Mouse (Mus musculus): ENCODE measurements at regions not wholly inside any gene's neighbourhood (a gene's known extent, or its start where the extent isn't known, plus 50 kb on each side); places are given as distances from the start of the nearest gene placed in this dataset.

GRCm38 (mm10) chr17:62369100-62369499 is 512.0 kb downstream of the Efna5 start:
- Histone ChIP-seq H3K9me3 (replicated peaks; ENCODE audit: control insufficient read depth, low read length, poor library complexity, severe bottlenecking) (no peaks in the 10 kb centered on the region), H3K9ac (ENCODE audit: low read depth, low read length) (no peak overlapping the region), H3K4me2 (ENCODE audit: low read length) (no peak overlapping the region), H3K4me1 (ENCODE audit: control insufficient read depth, insufficient read depth, low read length) (no peaks in the 10 kb centered on the region), H3K27me3 (ENCODE audit: control insufficient read depth, insufficient read depth, low read depth, low read length) (no peaks in the 10 kb centered on the region), H3K36me3 (ENCODE audit: control insufficient read depth, insufficient read depth, low read length) (no peaks in the 10 kb centered on the region), H3K27ac (ENCODE audit: low read length) (no peak overlapping the region), H3K4me3 (ENCODE audit: low read depth, low read length) (no peak overlapping the region)
- WGBS, result 86% methylated on average over 3 of the region's 3 CpGs
- ATAC-seq, result no peak

DNA sequence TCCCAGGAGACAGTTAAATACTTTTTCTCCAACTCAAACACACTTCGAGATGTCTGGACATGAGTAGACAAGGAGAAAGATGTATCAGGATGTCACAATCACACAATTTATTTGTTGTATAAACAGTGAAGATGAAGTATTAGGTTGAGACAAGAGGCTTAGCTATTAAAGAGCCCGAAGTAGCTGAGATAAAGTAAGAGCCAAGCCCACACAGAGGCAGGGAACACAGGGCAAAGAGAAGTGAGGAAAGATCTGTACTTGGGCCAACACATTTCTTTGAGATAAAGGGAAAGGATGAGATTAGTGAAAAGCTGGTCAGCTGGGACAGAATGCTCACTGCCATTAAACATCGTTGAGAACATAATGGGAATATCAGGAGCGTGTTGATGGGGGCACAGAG is 513.2 kb downstream of the Efna5 start:
- Histone ChIP-seq H3K27me3 (ENCODE audit: control insufficient read depth, insufficient read depth, low read depth, low read length) (no peaks in the 10 kb centered on the region), H3K9me3 (replicated peaks; ENCODE audit: control insufficient read depth, low read length, poor library complexity, severe bottlenecking) (no peaks in the 10 kb centered on the region), H3K4me1 (ENCODE audit: control insufficient read depth, insufficient read depth, low read length) (no peaks in the 10 kb centered on the region), H3K36me3 (ENCODE audit: control insufficient read depth, insufficient read depth, low read length) (no peaks in the 10 kb centered on the region), H3K4me2 (ENCODE audit: low read length) (no peak overlapping the region), H3K9ac (ENCODE audit: low read depth, low read length) (no peak overlapping the region), H3K27ac (ENCODE audit: low read length) (no peak overlapping the region), H3K4me3 (ENCODE audit: low read depth, low read length) (no peak overlapping the region)
- WGBS, result 74% methylated on average over 4 of the region's 4 CpGs
- no peak for ATAC-seq

DNA sequence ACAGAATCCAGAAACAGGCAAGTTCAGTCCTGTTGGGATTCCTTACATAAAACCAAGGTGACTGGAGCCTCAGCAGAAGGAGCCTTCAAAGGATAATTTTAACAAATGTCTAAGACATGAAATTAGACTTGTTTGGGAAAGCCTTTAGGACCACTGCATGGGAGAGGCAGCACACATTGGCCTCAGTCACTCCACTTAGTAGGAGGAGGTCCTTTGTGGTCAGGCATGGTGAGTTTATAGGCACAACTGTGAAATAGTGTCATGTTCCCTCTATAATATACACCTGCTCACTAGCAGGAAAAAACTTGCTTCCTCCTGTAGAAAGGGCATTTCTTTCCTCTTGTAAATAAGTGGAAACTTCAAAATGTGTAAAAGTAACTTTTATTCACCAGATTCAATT is 522.8 kb downstream of the Efna5 start:
- Histone ChIP-seq H3K4me2 (ENCODE audit: low read length) (no peak overlapping the region), H3K9ac (ENCODE audit: low read depth, low read length) (no peak overlapping the region), H3K27ac (ENCODE audit: low read length) (no peak overlapping the region), H3K4me1 (ENCODE audit: control insufficient read depth, insufficient read depth, low read length) (no peaks in the 10 kb centered on the region), H3K9me3 (replicated peaks; ENCODE audit: control insufficient read depth, low read length, poor library complexity, severe bottlenecking) (peaks cover 4% of the 10 kb centered on the region), H3K36me3 (ENCODE audit: control insufficient read depth, insufficient read depth, low read length) (no peaks in the 10 kb centered on the region), H3K27me3 (ENCODE audit: control insufficient read depth, insufficient read depth, low read depth, low read length) (no peaks in the 10 kb centered on the region), H3K4me3 (ENCODE audit: low read depth, low read length) (no peak overlapping the region)
- ATAC-seq, result no peak

- no peaks in the 10 kb centered on the region for H3K27me3 ChIP-seq (ENCODE audit: control insufficient read depth, insufficient read depth, low read depth, low read length)
- H3K9me3 ChIP-seq (replicated peaks; ENCODE audit: control insufficient read depth, low read length, poor library complexity, severe bottlenecking), result no peaks in the 10 kb centered on the region
- no peak overlapping the region for H3K4me3 ChIP-seq (ENCODE audit: low read depth, low read length)
- no peaks in the 10 kb centered on the region for H3K36me3 ChIP-seq (ENCODE audit: control insufficient read depth, insufficient read depth, low read length)
- no peak overlapping the region for H3K27ac ChIP-seq (ENCODE audit: low read length)
- peak; percentile 58; the same call in 1 of the 2 replicates for ATAC-seq
- H3K4me1 ChIP-seq (ENCODE audit: control insufficient read depth, insufficient read depth, low read length), result peaks cover 6% of the 10 kb centered on the region; the same call in 1 of the 2 replicates
- H3K9ac ChIP-seq (ENCODE audit: low read depth, low read length), result no peak overlapping the region
- whole genome bisulfite sequencing, result 22% methylated on average over 10 of the region's 10 CpGs
- no peak overlapping the region for H3K4me2 ChIP-seq (ENCODE audit: low read length)
Measured at GRCm38 (mm10) chr17:62337890-62338557, 543.1 kb downstream of the Efna5 start.

DNA sequence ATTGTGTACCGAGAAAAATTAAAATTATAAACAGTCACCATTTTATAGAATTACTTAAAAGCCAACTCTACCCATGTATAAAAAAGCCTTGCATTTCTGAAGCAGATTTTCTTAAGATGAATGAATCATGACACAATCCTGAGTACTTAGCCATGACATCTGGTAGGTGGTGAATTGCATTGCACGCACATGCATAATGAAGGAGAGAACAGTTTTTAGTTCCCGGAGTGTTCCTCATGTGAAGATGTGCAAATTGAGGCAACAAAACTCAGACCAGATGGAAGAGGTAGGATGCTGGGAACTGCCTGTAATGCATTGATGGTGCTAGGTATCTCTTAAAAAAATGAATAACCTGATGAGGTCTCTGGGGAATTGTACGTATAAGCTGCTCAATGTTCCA is 550.9 kb downstream of the Efna5 start:
- no peaks in the 10 kb centered on the region for H3K36me3 ChIP-seq (ENCODE audit: control insufficient read depth, insufficient read depth, low read length)
- H3K4me2 ChIP-seq (ENCODE audit: low read length), result no peak overlapping the region
- no peak for ATAC-seq
- no peaks in the 10 kb centered on the region for H3K27me3 ChIP-seq (ENCODE audit: control insufficient read depth, insufficient read depth, low read depth, low read length)
- no peak overlapping the region for H3K4me3 ChIP-seq (ENCODE audit: low read depth, low read length)
- H3K9me3 ChIP-seq (replicated peaks; ENCODE audit: control insufficient read depth, low read length, poor library complexity, severe bottlenecking), result 0 out of 2 replicates have a peak, but pooled peaks cover 4% of the 10 kb centered on the region
- no peaks in the 10 kb centered on the region for H3K4me1 ChIP-seq (ENCODE audit: control insufficient read depth, insufficient read depth, low read length)
- no peak overlapping the region for H3K9ac ChIP-seq (ENCODE audit: low read depth, low read length)
- no peak overlapping the region for H3K27ac ChIP-seq (ENCODE audit: low read length)
- whole genome bisulfite sequencing, result 80% methylated on average over 4 of the region's 4 CpGs

GRCm38 (mm10) chr17:62326844-62327243 is 554.3 kb downstream of the Efna5 start:
- Histone ChIP-seq H3K9ac (ENCODE audit: low read depth, low read length) (no peak overlapping the region), H3K4me3 (ENCODE audit: low read depth, low read length) (no peak overlapping the region), H3K4me1 (ENCODE audit: control insufficient read depth, insufficient read depth, low read length) (no peaks in the 10 kb centered on the region), H3K4me2 (ENCODE audit: low read length) (no peak overlapping the region), H3K36me3 (ENCODE audit: control insufficient read depth, insufficient read depth, low read length) (no peaks in the 10 kb centered on the region), H3K9me3 (replicated peaks; ENCODE audit: control insufficient read depth, low read length, poor library complexity, severe bottlenecking) (0 out of 2 replicates have a peak, but pooled peaks cover 4% of the 10 kb centered on the region), H3K27me3 (ENCODE audit: control insufficient read depth, insufficient read depth, low read depth, low read length) (no peaks in the 10 kb centered on the region), H3K27ac (ENCODE audit: low read length) (no peak overlapping the region)
- ATAC-seq, result no peak

DNA sequence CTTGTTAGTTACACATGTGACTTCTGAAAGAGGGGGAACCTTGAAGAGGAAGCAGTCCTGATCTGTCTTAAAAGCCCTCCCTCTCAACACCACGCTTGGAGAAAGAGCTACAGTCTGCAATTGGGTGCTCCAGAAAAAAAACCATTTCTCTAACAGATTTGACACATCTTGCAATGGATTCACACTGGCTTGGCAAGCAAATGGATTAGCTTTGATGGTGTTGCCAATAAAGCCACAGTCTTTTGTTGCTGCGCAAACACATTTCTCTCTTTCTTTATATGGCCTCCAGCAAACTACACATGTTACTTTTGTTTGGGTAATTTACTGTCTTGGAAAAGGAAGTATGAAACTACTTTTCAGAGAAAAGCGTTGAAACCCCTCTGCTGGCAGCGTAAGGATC is 562.1 kb downstream of the Efna5 start:
- Histone ChIP-seq H3K9me3 (replicated peaks; ENCODE audit: control insufficient read depth, low read length, poor library complexity, severe bottlenecking) (no peaks in the 10 kb centered on the region), H3K27ac (ENCODE audit: low read length) (no peak overlapping the region), H3K4me2 (ENCODE audit: low read length) (no peak overlapping the region), H3K4me1 (ENCODE audit: control insufficient read depth, insufficient read depth, low read length) (no peaks in the 10 kb centered on the region), H3K27me3 (ENCODE audit: control insufficient read depth, insufficient read depth, low read depth, low read length) (no peaks in the 10 kb centered on the region), H3K36me3 (ENCODE audit: control insufficient read depth, insufficient read depth, low read length) (no peaks in the 10 kb centered on the region), H3K9ac (ENCODE audit: low read depth, low read length) (no peak overlapping the region), H3K4me3 (ENCODE audit: low read depth, low read length) (no peak overlapping the region)
- 66% methylated on average over 4 of the region's 4 CpGs for WGBS
- ATAC-seq, result no peak

GRCm38 (mm10) chr17:62310059-62310458 is 571.1 kb downstream of the Efna5 start:
- Histone ChIP-seq H3K4me1 (ENCODE audit: control insufficient read depth, insufficient read depth, low read length) (no peaks in the 10 kb centered on the region), H3K27ac (ENCODE audit: low read length) (no peak overlapping the region), H3K4me3 (ENCODE audit: low read depth, low read length) (no peak overlapping the region), H3K4me2 (ENCODE audit: low read length) (no peak overlapping the region), H3K36me3 (ENCODE audit: control insufficient read depth, insufficient read depth, low read length) (no peaks in the 10 kb centered on the region), H3K27me3 (ENCODE audit: control insufficient read depth, insufficient read depth, low read depth, low read length) (no peaks in the 10 kb centered on the region), H3K9me3 (replicated peaks; ENCODE audit: control insufficient read depth, low read length, poor library complexity, severe bottlenecking) (no peaks in the 10 kb centered on the region), H3K9ac (ENCODE audit: low read depth, low read length) (no peak overlapping the region)
- ATAC-seq, result no peak
- 50% methylated on average over 3 of the region's 3 CpGs for WGBS

DNA sequence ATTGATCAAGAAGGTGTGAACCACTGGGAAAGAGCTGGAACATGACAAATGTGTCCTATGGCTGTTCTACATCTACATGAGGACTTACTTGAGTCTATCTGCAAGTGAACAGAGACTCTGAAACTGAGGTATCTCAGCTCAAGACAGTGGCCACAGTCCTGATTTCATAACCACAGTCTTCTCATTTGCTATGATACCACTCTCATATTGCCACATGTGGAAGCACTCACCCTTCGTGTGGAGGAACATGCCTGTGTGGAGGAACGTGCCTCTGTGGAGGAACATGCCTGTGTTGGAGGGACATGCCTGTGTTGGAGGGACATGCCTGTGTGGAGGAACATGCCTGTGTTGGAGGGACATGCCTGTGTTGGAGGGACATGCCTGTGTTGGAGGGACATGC is 574.0 kb downstream of the Efna5 start:
- no peak for ATAC-seq
- 98% methylated on average over 2 of the region's 2 CpGs for WGBS
- no peak overlapping the region for H3K4me3 ChIP-seq (ENCODE audit: low read depth, low read length)

More for the DNA sequence above, 574.0 kb downstream of the Efna5 start:
- no peak overlapping the region for H3K27ac ChIP-seq (ENCODE audit: low read length)
- H3K9me3 ChIP-seq (replicated peaks; ENCODE audit: control insufficient read depth, low read length, poor library complexity, severe bottlenecking), result no peaks in the 10 kb centered on the region
- H3K4me2 ChIP-seq (ENCODE audit: low read length), result no peak overlapping the region
- no peak overlapping the region for H3K9ac ChIP-seq (ENCODE audit: low read depth, low read length)
- H3K27me3 ChIP-seq (ENCODE audit: control insufficient read depth, insufficient read depth, low read depth, low read length), result no peaks in the 10 kb centered on the region
- no peaks in the 10 kb centered on the region for H3K4me1 ChIP-seq (ENCODE audit: control insufficient read depth, insufficient read depth, low read length)
- H3K36me3 ChIP-seq (ENCODE audit: control insufficient read depth, insufficient read depth, low read length), result no peaks in the 10 kb centered on the region

Measured in midbrain, embryonic 16.5 days (tissue).